Mouse (Mus musculus): ENCODE data around the gene Smco2. TPM values are rescaled to one million over a fixed set of nuclear protein-coding genes. Genes with fewer than 3 reads are reported as not detected.

The Smco2 gene
- polyA plus RNA-seq, 1 experiment from 2014 or later = not detected

- 84% methylated on average over 3 of the region's 3 CpGs for WGBS
- Histone ChIP-seq H3K9me3 (no peaks in the 10 kb centered on the region), H3K27me3 (no peaks in the 10 kb centered on the region), H3K4me1 (peaks cover 24% of the 10 kb centered on the region), H3K27ac (no peak overlapping the region), H3K4me2 (no peak overlapping the region), H3K36me3 (no peaks in the 10 kb centered on the region), H3K4me3 (no peak overlapping the region), H3K9ac (no peak overlapping the region)
- ATAC-seq (ENCODE audit: borderline replicate concordance, extremely low read depth, low FRiP score, low TSS enrichment) = no peak
Observed at GRCm38 (mm10) chr6:146884171-146884570, 34.3 kb downstream of the Smco2 start.

DNA sequence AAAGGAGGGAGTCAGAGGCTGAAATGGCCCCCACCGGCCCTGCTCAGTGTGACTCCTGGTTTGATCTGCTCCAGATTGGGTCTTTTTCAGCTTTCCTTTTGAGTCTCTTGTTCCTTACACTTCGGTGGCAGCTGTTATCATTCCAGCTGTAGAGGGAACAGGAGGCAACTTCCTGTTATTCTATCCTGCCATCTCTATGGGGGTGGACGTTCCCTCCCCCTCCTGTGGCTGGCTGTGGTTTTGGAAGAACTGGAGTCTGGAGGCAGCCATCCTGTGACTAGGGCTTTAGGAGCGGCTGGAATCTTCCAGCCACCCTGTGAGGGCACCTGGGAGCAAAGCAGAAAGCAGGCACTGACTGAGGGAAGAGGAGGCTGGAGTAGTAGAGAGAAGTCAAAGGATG, 34.9 kb downstream of the Smco2 start:
- WGBS = 24% methylated on average over 4 of the region's 4 CpGs
- Histone ChIP-seq H3K9me3 (no peaks in the 10 kb centered on the region), H3K4me1 (peaks cover 30% of the 10 kb centered on the region), H3K27ac (no peak overlapping the region), H3K4me2 (no peak overlapping the region), H3K27me3 (no peaks in the 10 kb centered on the region), H3K36me3 (no peaks in the 10 kb centered on the region), H3K9ac (no peak overlapping the region), H3K4me3 (no peak overlapping the region)
- ATAC-seq (ENCODE audit: borderline replicate concordance, extremely low read depth, low FRiP score, low TSS enrichment) = no peak

DNA sequence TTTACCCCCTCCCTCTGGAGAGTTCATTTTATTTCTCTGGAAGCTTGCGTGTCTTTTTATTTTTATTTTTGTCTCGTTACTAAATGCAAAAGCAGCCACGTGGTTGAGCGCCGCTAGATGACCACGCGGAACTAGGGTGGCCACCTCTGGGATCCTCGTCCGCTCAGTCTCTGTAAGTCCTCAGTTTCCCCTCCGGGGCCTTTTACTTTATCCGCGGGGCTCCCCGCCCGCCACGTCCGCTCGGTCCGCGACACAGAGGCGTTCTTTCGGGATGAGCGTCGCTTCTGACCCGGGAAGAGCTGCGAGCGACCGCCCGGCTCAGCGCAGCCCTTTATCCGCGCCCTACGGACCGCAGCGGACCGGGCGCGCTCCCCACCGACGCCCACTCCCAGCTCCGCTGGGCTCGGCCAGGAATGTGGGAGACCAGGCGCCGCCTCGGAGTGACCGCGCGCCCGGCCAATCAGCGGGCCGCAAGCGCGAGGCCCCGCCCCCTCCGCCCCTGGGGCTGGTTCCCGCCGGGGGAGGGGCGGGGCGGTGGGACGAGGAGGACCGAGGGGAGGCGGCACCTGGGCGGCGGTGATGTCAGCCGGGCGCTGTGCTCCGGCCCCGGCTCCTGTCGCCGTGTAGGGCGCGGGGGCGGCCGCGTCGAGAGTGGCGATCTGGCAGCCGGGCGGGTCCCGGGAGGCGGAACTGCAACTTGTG, 38.2 kb downstream of the Smco2 start, which contains the start of gene Ppfibp1:
TSS of gene Ppfibp1 (plus strand) at position 530 of the 702 bp plus-strand sequence.
- peak; percentile 96 for ATAC-seq (ENCODE audit: borderline replicate concordance, extremely low read depth, low FRiP score, low TSS enrichment)
- under 1% methylated on average over 64 of the region's 80 CpGs for WGBS
- no peaks in the 10 kb centered on the region for H3K36me3 ChIP-seq
- peak within 1 kb of the TSS; percentile 91 for H3K4me3 ChIP-seq
- H3K4me2 ChIP-seq = peak within 1 kb of the TSS; percentile 83
- peaks cover 43% of the 10 kb centered on the region for H3K4me1 ChIP-seq
- H3K27ac ChIP-seq = peak within 1 kb of the TSS; percentile 84
- H3K27me3 ChIP-seq = no peaks in the 10 kb centered on the region
- H3K9me3 ChIP-seq = no peaks in the 10 kb centered on the region
- peak within 1 kb of the TSS; percentile 89 for H3K9ac ChIP-seq

- peak overlapping the region; percentile 84 for H3K27ac ChIP-seq
- peak overlapping the region; percentile 69 for H3K4me2 ChIP-seq
- H3K36me3 ChIP-seq = no peaks in the 10 kb centered on the region
- H3K27me3 ChIP-seq = no peaks in the 10 kb centered on the region
- H3K9me3 ChIP-seq = no peaks in the 10 kb centered on the region
- H3K4me3 ChIP-seq = peak overlapping the region; percentile 91
- ATAC-seq (ENCODE audit: borderline replicate concordance, extremely low read depth, low FRiP score, low TSS enrichment) = peak; percentile 69
- WGBS = 6% methylated on average over 26 of the region's 26 CpGs
- peak overlapping the region; percentile 89 for H3K9ac ChIP-seq
- peaks cover 43% of the 10 kb centered on the region for H3K4me1 ChIP-seq
Observed at GRCm38 (mm10) chr6:146888660-146889490, 39.0 kb downstream of the Smco2 start.

GRCm38 (mm10) chr6:146890215-146890614, 40.3 kb downstream of the Smco2 start:
- H3K9ac ChIP-seq = 0 out of 2 replicates have a peak overlapping the region, but pooled peaks have one; percentile 7
- H3K27me3 ChIP-seq = no peaks in the 10 kb centered on the region
- H3K4me2 ChIP-seq = peak overlapping the region; percentile 35
- H3K27ac ChIP-seq = peak overlapping the region; percentile 37
- no peaks in the 10 kb centered on the region for H3K36me3 ChIP-seq
- peaks cover 37% of the 10 kb centered on the region for H3K4me1 ChIP-seq
- H3K9me3 ChIP-seq = no peaks in the 10 kb centered on the region
- H3K4me3 ChIP-seq = 0 out of 2 replicates have a peak overlapping the region, but pooled peaks have one; percentile 2
- WGBS = 55% methylated on average over 2 of the region's 2 CpGs
- no peak for ATAC-seq (ENCODE audit: borderline replicate concordance, extremely low read depth, low FRiP score, low TSS enrichment)

- Histone ChIP-seq H3K4me3 (0 out of 2 replicates have a peak overlapping the region, but pooled peaks have one; percentile 2), H3K9ac (0 out of 2 replicates have a peak overlapping the region, but pooled peaks have one; percentile 7), H3K4me1 (peaks cover 33% of the 10 kb centered on the region), H3K4me2 (peak overlapping the region; percentile 35), H3K9me3 (no peaks in the 10 kb centered on the region), H3K27ac (peak overlapping the region; percentile 37), H3K36me3 (no peaks in the 10 kb centered on the region), H3K27me3 (no peaks in the 10 kb centered on the region)
- no peak for ATAC-seq (ENCODE audit: borderline replicate concordance, extremely low read depth, low FRiP score, low TSS enrichment)
Observed at GRCm38 (mm10) chr6:146890633-146891032, 40.7 kb downstream of the Smco2 start.

DNA sequence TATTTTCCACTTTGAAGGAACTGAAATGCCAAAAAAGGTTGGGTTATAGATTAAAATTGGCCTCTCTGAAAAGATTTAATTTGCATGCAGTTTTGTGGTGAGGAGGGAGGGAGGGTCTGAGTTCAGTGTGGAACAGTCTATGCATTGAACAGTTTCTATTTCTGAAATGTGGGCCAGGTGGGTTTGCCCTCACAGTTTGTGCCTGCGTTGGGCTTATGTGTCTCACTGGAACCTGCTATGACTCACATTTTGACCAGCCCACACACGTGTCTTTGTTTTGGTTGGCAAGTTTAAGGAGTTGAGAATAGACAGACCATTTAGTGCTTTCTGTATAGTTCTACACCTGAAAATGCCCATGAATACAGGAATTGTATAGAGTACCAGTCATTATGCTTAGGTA, 44.0 kb downstream of the Smco2 start:
- WGBS = 69% methylated on average over 2 of the region's 2 CpGs
- H3K9me3 ChIP-seq = no peaks in the 10 kb centered on the region
- H3K4me2 ChIP-seq = no peak overlapping the region
- no peaks in the 10 kb centered on the region for H3K36me3 ChIP-seq
- H3K9ac ChIP-seq = no peak overlapping the region
- H3K27me3 ChIP-seq = no peaks in the 10 kb centered on the region
- H3K4me3 ChIP-seq = no peak overlapping the region
- ATAC-seq (ENCODE audit: borderline replicate concordance, extremely low read depth, low FRiP score, low TSS enrichment) = no peak
- H3K4me1 ChIP-seq = peaks cover 21% of the 10 kb centered on the region
- H3K27ac ChIP-seq = no peak overlapping the region

GRCm38 (mm10) chr6:146898709-146899108, 48.8 kb downstream of the Smco2 start:
- Histone ChIP-seq H3K4me1 (no peaks in the 10 kb centered on the region; the same call in 1 of the 2 replicates), H3K27ac (no peak overlapping the region), H3K4me2 (no peak overlapping the region), H3K36me3 (no peaks in the 10 kb centered on the region), H3K9me3 (no peaks in the 10 kb centered on the region), H3K9ac (no peak overlapping the region), H3K27me3 (no peaks in the 10 kb centered on the region), H3K4me3 (no peak overlapping the region)
- ATAC-seq (ENCODE audit: borderline replicate concordance, extremely low read depth, low FRiP score, low TSS enrichment) = no peak
- 79% methylated on average over 6 of the region's 6 CpGs for WGBS

- no peaks in the 10 kb centered on the region; the same call in 1 of the 2 replicates for H3K4me1 ChIP-seq
- H3K27ac ChIP-seq = no peak overlapping the region
- no peak overlapping the region for H3K9ac ChIP-seq
- WGBS = 47% methylated on average over 2 of the region's 2 CpGs
- no peaks in the 10 kb centered on the region for H3K27me3 ChIP-seq
- ATAC-seq (ENCODE audit: borderline replicate concordance, extremely low read depth, low FRiP score, low TSS enrichment) = no peak
- H3K36me3 ChIP-seq = no peaks in the 10 kb centered on the region
- no peak overlapping the region for H3K4me2 ChIP-seq
- no peak overlapping the region for H3K4me3 ChIP-seq
- no peaks in the 10 kb centered on the region for H3K9me3 ChIP-seq
Observed at GRCm38 (mm10) chr6:146899647-146900046, 49.7 kb downstream of the Smco2 start.

DNA sequence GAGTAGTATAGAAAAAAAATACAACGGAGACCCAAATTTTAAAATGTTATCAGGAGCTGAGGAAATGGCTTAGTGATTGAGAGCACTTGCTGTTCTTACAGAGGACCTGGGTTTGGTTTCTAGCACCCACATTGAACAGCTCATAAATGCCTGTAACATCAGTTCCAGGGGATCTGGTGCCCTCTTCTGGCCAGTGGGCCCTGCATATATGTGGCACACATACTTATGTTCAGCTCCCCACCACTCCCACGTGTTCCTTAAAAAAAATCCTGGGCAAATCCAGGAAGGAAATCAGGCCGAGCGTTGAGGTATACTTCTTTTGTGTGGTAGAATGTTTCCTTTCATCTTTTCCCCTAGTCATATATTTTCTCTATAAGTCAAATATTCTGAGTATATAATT, 52.0 kb downstream of the Smco2 start:
- Histone ChIP-seq H3K4me3 (no peak overlapping the region), H3K4me1 (peaks cover 7% of the 10 kb centered on the region; the same call in 1 of the 2 replicates), H3K9ac (no peak overlapping the region), H3K27ac (no peak overlapping the region), H3K4me2 (no peak overlapping the region), H3K36me3 (no peaks in the 10 kb centered on the region), H3K27me3 (no peaks in the 10 kb centered on the region), H3K9me3 (no peaks in the 10 kb centered on the region)
- no peak for ATAC-seq (ENCODE audit: borderline replicate concordance, extremely low read depth, low FRiP score, low TSS enrichment)
- WGBS = 85% methylated on average over 4 of the region's 4 CpGs

- Histone ChIP-seq H3K4me1 (peaks cover 13% of the 10 kb centered on the region; the same call in 1 of the 2 replicates), H3K27ac (no peak overlapping the region), H3K36me3 (no peaks in the 10 kb centered on the region), H3K9me3 (no peaks in the 10 kb centered on the region), H3K27me3 (no peaks in the 10 kb centered on the region), H3K9ac (no peak overlapping the region), H3K4me3 (no peak overlapping the region), H3K4me2 (no peak overlapping the region)
- ATAC-seq (ENCODE audit: borderline replicate concordance, extremely low read depth, low FRiP score, low TSS enrichment) = no peak
- WGBS = 76% methylated on average over 2 of the region's 2 CpGs
Observed at GRCm38 (mm10) chr6:146903632-146904031, 53.7 kb downstream of the Smco2 start.

- Histone ChIP-seq H3K4me1 (peaks cover 13% of the 10 kb centered on the region; the same call in 1 of the 2 replicates), H3K9ac (no peak overlapping the region), H3K4me2 (no peak overlapping the region), H3K27ac (no peak overlapping the region), H3K4me3 (no peak overlapping the region), H3K36me3 (no peaks in the 10 kb centered on the region), H3K27me3 (no peaks in the 10 kb centered on the region), H3K9me3 (no peaks in the 10 kb centered on the region)
- no peak for ATAC-seq (ENCODE audit: borderline replicate concordance, extremely low read depth, low FRiP score, low TSS enrichment)
- 80% methylated on average over 3 of the region's 3 CpGs for WGBS
Observed at GRCm38 (mm10) chr6:146904707-146905106, 54.8 kb downstream of the Smco2 start.

All from lung, embryonic 15.5 days (tissue).